Mouse (Mus musculus): ENCODE measurements at regions not wholly inside any gene's neighbourhood (a gene's known extent, or its start where the extent isn't known, plus 50 kb on each side); places are given as distances from the start of the nearest gene placed in this dataset.

DNA sequence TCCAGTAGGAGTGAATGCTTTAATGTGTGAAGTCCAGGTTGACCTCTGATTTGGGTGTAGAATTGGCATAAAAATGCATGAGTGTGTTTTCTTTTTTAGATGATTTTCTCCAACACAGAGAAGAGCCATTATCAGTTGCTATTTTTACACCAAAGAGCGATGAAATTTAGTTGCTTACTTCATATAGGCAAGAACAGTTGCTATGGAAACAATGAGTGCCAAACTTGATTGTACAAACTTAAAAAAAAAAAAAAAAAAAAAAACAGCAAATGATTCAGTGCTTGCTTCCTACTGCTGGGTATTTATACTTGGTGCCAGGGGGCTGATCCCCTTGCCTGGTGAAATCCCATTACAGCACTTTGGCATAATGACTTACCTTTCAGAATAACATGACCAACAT, 268.0 kb downstream of the Sec23a start:
- DNase-seq: no peak

DNA sequence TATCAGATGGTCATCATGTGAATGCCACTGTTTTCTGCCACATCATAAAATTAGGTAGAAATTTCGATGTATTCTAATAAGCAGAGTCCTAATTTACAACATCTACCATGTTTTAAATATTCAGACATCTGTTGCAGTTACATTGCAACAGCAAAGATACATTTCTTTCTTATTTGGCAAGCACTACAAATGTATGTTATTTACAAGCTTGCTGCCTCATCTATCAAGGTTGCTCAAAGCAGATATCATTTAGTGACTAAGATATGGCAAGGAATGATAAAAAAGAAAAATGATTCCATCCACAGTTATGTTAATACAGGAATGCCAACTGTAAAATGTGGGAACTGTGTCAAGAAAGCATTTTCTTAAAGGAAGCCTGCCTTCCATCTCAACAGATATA, 283.7 kb downstream of the Sec23a start:
- DNase-seq: no peak

DNA sequence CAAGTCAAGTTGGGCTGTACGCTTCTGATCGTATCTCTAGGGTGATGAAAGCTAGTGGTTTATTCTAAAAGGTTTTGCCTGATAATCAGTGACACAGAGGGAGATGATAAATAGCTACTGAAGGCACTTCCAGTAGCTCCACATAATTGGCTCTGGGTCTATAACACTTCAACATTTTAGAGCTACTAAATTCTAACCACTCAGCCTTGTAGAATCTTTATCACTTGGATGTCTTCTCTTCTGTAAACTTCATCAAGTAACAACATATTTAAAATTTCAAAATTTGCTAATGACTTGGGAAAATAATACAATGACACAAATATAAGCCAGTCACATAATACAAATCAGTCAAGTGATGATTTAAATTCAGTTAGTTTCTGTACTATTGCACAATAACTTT, 284.3 kb downstream of the Sec23a start:
- no peak for DNase-seq

DNA sequence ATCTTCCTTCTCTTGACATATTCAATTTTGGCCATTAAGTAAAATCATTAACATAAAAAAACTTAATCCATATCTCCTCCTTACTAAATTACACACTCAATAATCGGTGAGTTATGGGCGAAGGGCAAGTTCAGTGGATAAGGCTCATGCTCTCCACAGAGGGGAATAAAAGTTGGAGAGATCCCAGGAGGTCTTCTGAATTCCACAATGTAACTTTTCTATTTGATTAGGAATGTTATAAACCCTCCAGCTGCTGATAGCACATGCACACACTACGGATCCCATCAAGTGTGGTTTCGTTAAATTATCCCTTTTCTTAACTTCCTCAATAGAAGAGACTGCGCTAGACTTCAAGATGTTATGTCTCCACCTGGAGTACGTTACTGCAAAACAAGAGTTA, 293.9 kb downstream of the Sec23a start:
- no peak for DNase-seq

DNA sequence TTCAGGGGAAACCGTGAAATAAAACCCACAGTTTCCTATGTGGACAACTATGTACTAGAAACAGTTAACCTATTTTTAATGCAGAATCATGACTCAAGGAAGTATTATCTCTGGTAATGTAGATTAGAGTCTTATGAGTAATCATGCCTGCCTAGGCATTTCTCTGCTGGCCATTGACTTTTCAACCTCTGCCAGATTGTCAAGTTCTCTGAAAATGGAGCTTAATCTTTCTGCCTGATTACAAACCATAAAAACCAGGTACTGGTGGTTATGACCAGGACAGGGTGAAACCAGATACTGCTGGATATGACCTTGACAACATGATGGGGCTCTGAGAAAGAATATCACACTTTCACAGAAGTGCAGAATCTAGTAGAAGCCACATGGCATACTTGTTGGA, 297.6 kb downstream of the Sec23a start:
- no peak for DNase-seq

DNA sequence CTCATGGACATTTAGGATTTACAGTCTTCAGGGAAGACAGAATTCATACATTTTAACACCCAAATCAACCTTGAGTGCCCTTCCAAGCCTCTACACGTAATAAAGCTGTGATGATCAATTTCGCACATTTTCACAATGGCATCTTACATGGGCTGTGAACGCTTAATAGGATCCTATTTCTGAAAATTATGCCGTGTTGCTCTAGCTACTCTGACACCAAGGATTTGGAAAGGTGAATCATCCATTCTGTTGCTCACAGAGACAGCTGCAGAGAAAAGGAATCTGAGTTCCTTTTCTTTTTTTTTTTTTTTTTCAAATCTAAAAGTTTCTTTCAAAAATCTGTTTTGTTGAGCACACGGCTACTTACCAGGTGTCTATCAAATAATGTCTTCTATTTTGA, 316.1 kb downstream of the Sec23a start:
- DNase-seq: no peak

DNA sequence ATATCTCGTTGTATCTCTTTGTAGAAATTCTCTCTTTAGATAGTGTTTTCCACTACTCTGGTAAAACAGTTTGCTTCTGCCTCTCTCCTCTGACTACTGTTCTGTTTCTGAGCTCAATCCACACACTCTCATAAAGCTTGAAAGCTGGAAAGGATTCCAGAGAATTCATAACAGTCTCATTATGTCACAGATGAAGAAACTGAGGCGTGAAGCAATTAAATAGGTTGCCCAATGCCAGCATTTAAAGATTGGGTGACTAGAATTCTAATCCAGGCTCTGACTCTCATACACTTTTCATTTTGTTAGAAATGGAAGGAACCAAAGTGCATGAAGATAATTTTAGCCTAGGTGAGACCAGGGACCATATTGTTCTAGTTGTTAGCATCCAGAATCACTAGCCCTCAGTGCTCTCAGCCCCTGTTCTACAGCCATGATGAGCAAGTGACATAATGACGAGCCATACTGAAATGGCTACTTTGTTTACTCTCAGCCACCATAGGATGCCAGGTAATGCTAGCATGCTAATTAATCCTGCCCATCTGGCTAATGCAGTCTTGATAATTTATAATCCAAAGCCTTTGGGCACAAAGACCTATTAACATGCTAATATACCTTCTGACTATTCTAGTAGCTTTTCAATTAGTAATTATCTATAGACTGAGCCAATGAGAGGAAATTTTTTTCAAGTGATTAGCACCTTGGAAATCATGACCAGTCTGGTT, 341.7 kb downstream of the Sec23a start:
- DNase-seq: no peak

DNA sequence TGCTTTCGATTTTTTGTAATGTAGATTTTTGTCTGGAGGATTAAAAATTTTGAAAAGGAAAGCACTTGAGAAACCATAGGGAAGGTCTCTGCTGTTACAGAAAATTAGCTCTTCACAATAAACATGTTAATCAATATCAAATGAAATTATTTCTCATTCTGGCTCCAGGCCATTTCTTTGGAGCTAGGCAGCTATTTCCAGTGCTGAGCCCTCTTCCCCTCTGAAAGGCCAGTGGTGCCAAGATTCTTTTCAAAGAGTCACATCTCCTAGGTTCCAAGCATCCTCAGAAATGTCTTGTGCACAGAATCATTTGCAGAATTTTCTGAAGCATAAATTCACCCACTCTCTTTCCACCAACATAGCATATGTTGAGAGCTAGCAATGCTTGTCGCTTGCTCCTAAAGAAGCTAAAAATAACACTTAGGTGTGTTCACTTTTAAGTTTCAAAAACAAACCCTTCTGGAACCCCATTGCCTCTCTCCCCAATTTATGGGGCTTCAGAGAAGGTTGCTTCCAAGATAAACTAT, 357.2 kb downstream of the Sec23a start:
- no peak for DNase-seq

DNA sequence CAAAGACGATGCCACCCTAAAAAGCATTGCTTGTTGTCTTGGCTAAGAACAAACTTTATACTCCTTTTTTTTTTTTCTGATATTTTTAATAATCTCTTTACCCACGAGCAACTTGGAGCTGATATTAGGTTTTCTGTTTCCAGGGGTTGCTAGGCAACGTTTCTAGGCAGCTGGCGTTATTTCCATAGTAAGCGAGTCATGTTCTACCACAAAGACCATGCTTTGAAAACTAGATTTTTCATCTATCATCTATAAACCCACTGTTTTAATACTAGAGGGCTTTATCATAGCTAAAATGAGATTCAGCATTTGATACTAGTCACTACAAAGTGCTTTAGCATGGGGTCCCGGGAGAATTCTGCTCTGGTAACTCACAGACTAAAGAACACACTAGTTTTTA, 358.1 kb downstream of the Sec23a start:
- DNase-seq: no peak

DNA sequence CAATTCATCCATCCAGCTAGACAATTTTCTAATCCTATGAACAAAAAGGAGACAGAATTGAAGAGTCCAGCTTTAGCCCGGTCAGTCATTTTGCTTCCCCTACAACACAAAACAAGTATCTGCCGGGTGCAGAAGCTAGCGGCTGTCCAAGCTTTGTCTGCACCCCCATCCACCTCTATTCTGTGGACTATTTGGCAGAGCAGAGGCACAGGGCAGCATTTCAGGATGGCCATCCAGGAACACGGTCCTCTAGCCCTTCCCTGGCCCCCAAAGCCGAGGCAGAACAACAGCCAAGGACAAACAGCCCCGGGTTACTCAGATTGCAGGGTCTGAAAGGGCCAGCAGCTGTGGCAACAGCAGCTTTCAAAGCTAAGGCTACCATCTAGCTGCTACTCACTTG, 358.6 kb downstream of the Sec23a start:
- DNase-seq: no peak

DNA sequence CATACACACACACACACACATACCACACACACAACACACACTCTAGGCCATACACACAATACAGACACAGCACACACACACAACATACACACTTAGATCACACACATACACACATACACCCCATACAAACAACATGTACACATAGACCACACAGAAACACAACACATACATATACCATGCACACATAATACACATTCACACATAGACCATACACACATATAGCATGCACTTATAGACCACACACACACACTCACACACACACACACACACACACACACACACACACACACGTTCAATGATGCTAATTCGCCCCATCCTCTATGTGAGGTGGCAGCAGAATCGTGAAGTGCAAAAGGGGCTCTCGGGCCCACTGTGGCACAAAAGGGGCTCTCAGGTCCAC, 359.1 kb downstream of the Sec23a start:
- no peak for DNase-seq

DNA sequence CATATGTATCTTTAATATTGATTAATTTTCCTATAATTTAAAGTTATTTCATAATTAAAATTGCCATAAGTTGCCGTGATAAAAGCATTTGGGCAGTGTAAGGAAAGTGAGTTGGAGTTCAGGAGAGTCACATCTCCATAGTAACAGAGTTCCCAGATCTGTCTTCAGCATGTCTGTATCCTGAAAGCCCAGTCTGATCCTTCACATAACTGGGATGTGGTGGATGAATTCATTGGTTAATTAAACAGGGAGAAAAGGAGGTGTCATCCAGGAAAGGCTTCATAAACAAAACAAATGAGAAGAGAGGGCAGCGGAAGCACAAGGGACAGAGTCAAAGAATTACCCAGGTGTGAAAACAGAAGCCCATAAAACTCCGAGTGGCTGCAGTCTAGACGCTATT, 363.5 kb downstream of the Sec23a start:
- no peak for DNase-seq

DNA sequence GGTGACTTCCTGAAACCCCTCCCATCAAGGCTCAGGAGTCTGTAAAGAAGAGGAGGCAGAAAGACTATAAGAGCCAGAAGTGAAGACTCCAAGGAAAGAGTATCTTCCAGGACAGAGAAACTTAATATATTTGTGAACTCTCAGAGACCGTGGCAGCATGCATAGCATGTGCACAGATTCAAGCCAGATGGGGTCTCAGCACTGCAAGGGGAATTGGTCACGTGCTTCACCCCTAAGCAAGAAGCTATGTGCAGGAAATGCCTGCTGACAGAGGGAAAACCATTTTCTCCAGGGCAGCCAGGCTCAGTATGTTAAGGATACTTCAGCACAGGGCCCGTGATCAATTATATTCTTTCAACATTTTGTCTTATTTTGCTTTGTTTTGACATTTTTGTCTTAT, 368.0 kb downstream of the Sec23a start:
- no peak for DNase-seq

DNA sequence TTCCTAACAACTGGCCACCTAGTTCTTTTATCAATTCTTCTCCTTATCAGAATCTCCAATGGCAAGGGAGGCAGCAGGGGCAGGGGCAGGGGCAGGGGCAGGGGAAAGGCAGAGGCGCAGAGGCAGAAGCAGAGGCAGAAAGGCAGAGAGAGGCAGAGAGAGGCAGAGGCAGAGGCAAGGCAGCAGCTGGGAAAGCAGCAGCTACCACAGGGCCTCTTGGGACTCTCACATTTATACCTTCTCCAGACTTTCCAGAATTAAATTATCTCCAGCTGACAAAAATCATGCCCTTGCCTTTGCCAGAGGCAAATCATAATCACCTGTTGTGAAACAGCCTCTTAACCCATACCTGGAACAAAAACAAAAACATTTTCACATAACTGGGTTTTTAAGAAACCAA, 370.4 kb upstream of the Clec14a start:
- DNase-seq: no peak

DNA sequence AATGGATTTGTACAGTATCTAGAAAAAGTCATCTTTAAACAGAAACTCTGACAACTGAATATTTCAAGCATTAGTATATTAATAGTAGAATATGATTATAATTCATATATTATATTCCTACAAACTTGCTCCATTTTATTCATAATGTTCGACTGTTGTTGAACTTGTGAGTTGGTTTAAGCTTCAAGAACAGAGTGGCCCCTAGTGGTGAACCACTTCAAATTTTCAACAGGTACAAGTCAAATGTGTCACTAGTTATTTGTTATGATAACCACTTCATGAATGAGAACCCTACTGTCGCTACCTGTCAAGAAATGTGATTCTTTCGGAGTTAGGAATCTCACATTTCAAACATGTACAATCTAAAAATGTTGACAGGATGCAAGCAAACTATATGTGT, 369.2 kb upstream of the Clec14a start:
- DNase-seq: no peak

DNA sequence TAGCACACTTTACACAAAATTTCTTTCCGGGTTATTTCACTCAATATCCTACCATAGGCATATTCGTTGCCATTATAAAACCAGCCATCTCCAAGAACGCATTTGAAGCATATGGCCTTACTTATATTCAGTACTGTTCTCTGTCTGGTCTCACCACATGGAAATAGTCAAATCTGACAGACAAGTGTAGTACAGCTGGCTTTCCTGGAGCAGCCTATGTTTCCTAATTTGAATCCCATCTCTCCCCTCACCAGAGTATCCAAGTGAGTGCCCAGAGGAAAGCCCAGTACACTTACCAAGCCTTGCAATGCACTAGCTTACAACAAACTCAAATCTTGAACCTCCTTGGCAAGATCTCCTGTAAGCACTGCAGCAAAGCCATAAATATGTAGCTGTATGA, 363.4 kb upstream of the Clec14a start:
- no peak for DNase-seq

DNA sequence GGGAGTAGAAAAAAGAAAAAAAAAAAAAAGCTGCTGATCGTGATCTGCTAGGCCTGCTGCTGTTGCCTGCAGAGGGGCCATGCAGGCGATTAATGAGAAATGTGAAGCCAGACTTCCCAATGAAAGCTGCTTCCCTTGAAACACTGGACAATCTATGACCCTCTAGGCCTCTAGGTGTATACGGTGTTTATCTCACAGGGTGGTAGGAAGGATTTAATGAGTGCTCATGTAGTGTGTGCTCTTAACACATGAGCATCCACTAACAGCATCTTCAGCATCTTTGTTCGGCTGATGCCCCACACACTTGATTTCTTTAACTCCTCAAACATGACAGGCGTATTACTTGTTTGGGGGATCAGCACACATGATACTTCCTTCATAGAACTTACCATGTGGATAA, 359.7 kb upstream of the Clec14a start:
- no peak for DNase-seq

DNA sequence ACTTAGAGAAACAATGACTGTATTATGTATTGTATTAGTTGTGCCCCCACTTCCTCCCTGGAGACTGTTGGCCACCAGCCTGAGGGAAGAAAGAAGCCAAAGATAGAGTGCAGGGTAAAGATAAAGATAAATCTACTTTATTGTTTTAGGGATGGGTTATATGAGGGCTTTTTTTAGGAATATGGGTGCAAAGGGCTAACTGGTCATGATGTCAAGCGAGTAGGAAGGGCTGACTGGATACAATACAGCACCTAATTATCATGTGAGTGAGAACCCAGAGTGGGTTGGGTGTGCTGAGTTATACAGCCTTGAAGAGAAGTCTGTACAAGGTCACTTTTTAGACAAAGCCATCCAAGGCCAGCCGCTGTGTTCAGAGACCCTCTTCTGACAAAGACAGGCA, 356.1 kb upstream of the Clec14a start:
- DNase-seq: no peak

DNA sequence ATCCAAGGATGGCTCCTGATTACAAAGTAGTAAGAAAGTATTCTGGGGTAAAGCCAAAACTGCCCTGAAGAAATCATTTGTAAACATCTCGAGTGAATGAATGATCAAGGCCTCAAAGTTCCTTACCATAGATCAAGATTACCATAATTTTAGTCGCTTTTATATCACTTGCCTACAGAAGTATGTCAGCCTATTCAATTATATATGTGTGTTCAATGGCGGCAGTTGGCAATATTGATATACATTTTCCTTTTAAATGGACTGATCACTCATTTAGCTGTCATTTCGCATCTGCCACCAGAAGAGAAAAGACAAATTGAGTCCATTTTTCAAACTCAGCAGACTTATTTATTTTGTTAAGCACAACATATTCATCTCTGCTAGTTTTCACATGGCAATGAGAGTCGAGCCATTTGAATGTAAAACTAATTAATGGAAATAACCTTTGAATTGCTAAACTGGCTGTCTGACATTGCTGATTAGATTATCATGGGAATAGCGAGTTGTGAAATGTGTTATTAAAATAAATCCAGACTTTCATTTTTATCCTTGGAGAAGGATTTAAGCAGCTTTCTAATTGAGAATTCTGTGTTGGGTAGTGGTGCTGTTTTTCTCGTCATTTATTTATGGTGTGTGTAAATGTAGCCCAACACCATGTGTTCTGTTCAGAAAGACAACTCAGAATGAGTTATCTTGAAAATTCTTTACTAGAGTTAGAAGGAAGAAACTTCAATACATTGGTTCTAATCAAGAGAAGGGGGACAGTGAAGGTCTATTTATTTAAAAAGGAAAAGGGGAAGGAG, 350.6 kb upstream of the Clec14a start:
- DNase-seq: no peak

DNA sequence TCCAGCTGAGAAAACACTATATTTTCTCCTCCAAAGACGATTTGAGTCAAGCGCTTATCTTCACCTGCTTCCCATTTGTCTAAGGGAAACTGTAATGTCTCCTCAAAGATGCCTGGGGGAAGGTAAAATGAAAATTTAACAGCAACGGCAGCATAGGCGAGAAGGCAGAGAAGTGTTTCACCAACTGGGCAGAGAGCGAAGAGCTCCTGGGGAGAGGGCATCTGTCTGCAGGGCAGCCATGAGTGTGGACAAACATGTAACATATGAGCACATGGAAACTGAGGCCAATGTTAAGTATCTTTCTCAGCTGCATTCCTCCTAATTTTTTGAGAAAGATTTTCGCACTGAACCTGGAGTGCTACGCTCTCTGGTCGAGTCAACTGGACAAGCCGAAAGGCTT, 325.7 kb upstream of the Clec14a start:
- no peak for DNase-seq

DNA sequence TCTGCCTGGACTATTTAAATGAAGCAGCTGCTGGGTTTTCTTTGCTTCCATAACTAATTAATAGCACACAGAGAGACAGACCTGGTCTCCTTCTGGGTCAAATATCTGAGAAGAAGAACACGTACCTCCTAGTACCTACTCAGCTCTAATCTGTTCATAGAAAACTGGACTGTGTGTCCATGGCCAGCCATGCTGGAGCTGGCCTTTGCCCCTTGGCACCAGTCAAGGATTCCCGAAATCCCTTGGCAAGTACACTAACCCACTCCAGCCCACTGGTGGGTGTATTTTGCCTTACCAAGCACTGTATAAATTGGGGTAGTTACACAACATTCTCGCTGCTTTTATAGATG, 322.4 kb upstream of the Clec14a start:
- no peak for DNase-seq

DNA sequence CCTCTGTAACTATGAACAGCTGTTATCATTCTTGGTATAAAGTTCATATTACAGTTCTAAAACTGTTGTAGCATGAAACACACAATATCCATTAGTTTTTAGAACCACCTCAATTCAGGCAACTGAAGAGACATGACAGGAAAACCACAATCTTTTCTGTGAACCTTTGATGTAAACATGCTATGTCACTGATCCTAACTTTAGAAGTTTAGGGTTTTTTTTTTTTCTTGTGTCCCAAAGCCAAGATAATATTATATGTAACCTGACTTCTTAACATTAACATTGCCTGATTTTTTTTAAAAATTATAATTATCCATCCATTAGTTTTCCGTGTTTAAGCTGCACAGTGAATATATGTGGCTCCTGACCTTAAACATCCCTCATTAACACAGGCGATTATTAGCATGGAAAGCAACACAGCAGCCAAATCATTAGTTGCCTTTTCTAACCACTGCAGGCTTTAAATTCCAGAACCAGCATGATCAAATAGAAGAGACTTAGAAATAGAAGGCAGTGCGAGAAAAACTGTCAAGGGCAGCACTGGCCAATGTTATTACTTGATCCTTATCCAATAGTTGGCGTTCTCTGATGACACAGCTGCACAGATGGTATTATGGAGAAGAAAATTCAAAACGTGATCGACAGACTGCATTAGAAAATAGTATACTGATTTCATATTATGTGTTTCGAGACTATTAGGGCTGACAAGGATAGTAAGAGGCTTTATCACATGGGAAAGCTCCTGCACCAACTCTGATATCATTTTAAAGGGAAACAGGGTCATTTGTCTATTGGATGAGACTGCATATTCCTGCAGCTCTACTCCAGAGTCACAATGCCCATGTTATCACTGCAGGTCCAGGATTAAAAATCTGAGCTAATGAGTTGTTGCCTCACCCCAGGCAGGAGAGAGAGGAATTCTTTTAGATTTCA, 321.7 kb upstream of the Clec14a start:
- DNase-seq: no peak

DNA sequence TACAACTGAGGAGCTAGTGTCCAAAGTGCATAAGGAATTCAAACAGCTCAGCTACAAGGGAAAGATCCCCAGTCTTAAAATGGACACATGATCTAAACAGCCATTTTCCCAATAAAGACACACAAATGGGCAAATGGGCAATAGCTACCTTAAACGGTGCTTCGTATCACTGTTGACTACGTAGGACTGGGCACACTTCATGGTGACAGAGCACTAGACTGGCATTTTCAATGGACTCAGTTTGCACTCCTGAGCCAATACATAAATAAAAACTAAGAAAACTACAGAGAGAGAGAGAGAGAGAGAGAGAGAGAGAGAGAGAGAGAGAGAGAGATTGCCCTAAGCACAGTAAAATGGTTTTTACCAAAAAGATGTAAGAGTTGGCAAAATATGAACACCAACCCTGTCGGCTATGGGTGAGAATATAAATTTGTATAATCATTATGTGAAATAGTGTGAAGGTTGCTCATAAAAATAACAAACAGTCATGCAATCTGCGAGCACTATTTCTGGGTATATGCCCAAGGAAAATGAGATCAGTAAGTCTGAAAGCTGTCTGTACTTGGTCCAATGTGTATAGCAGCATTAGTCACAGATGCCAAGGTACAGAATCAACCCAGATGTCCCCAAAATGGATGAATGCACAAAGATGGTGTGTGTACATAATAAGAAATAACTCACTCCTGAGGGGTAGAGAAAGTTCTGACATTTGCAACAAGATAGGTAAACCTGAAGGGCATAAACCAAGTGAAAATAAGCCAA, 312.9 kb upstream of the Clec14a start:
- DNase-seq: no peak

All from cerebellum, adult 9-10 months (tissue).